Mouse (Mus musculus): Measurements from ENCODE around the gene Cped1.

The Cped1 gene

DNA sequence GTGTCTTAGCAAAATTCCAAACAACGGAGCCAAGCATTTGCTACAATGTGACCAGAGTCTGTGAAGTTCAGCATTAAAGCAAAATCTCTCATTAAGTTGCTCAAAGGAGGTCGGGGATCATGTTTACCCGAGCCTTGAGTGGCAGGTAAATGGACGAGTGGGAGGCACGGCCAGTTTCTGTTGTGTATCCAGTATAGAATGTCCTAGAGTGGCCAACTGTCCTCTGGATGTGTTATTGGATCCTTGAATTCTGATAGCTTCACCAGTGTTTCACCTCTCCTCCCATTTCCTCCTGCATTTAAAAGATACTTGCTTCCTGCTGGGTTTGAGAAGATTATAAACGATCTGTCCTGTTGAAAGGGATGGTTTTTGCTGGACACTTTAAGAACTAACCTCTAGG is 14.4 kb downstream of the Cped1 start:
- no peak for DNase-seq (ENCODE audit: low spot score)

DNA sequence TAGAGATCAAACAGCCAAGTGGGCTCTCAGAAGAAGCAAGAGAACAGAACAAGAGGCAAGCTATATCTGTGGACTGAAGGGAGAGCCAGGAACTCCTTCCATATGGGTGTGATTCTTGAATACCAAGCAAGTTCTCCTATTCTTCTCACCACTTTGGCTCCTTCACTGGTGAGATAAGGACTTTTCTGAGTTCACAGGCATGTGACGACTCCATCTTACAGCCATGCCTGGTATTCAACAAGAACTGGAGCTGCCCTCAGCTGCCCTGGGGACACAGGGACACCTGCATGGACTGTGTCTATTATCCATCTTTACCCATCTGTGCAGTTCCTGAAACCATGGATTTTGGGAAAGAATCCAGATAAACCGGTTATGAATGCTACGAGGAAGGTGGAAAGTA is 15.2 kb downstream of the Cped1 start:
- no peak for DNase-seq (ENCODE audit: low spot score)

DNA sequence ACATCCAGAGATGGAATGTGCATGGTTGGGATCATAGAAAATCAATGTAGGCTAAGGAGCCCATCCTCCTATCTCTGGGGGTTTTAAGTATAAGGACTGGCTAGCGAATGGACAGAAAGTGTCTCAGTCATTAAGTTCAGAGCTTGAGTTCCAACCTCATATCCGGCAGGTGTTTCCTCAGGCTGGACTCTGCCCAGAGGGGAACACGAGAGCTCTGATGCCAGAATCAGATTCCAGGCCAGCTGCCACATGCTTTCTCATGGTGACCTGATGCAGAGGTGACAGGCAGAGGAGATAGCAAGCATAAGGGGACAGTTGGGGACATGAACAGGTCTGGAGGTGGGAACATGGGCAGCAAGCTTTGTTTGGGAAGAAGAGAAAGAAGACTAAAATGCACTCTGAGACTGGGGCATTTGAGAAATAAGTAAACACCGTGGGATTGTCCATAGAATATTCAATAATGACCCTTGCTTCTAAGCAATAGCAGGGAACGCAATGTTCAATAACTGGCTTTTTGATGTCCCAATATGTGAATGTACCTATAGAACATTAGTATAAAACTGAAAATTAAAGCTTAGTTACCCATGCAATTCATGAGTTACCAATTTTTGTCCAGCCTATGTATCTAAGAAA is 15.7 kb downstream of the Cped1 start:
- no peak for DNase-seq (ENCODE audit: low spot score)

DNA sequence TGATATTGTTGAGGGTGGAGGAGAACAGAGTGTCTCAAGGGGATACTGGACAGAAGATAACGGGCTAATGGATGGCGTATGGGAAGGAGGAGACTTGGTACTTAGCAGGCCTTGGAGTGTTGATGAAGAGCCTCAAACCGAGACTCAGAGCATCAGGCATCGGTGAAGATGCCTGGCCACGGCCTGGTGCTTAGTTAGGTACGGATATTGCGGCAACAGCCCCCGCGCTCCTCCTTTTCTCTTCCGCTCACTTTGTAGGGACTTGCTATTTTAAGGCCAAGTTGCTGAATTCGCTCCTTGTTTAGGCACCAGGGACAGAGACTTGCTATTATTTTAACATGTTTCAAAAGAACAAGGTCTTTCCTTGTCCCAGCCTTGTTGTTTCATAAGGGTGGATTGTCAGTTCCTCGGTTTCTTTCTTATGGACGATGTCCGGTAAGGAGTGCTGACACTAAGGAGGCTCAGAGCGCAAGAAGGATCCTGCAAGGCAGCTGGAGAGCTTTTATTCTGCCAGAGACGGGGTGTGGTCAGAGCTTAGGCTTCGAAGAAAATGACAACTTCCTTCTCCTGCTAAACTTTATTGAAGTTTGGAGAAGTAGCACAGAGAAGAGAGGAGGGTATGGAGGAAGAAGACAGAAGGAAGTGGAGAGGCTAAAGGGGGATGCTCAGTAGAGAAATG is 16.9 kb downstream of the Cped1 start:
- DNase-seq (ENCODE audit: low spot score): no peak

DNA sequence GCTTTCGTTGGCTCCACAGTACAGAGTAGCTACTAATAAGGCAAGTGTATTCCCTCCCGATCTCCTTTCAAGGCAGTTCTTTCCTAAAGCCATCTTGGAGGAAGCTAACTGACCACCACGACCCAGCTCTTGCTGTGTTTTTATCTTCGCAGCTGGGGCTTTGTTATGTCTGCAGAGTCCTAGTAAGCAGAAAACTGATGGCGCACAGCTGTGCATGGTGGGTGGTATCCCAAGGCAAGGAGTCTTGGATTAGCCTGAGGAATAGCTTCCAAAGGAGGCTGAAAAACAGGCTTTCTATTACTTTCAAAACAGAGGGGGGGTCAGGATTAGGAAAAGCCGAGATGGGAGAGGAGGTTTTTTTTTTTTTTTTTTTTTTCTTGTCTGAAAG is 17.5 kb downstream of the Cped1 start:
- DNase-seq (ENCODE audit: low spot score): no peak

DNA sequence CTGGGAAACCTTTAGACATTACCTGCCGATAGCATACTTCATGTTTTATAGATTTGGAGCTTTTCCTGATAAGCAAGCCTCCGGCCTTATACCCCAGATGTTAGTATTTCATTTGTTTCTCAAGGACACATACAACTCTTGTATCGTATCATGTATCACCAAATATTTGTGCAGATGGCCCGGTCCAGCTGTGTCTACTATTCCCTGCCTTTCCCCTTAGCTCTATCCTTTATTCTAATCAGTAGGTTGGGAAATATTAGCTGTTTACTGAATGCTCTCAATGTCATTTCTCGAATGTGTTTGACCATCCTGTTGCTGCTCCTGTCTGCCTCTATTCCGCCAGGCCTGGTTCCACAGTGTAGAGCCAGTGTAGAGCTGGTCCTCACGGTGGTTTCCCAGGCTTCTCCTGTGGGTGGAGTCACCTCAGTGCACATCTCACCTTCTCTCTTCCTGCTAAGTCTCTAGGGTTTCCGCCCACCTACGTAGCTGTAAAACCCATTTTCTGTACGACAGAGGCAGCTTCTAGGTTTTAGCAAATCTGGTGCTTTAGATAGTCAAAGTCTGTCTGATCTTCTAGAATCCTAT is 18.3 kb downstream of the Cped1 start:
- no peak for DNase-seq (ENCODE audit: low spot score)

DNA sequence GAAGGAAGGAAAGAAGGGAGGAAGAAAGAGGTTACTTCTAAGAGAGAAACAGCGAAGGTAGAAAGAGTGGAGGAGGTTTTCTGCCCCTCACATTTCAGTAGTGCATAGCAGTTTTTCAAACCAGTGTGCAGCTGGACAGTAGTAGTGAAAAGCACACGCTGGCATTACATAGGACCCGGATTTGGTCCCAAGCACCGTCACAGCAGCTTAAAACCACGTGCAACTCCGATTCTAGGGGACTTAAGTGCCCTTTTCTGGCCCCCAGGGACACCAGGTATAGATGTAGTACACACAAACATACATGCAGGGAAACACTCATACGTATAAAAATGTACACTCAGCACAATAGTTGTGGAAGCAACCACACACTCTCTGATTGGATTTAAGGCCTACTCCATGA is 22.6 kb downstream of the Cped1 start:
- no peak for DNase-seq (ENCODE audit: low spot score)

DNA sequence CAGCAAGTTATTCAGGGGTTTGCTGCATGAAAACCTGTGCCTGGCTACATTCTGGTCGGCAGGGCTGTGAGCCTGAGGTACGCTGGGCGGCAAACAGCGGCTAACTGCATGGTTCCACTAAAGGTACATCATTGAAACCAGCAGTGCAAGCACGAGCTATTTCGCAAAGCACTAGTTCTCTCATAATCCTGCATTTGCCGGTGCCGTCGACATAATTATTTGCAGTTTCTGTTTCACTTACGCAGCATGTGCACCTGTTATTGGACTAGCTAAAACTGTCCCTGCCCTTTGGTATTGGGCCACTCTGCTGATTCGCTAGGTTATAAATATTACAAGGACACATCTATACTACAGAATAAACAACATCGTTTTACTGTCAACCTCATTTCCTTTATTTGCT is 24.5 kb downstream of the Cped1 start:
- DNase-seq (ENCODE audit: low spot score): no peak

DNA sequence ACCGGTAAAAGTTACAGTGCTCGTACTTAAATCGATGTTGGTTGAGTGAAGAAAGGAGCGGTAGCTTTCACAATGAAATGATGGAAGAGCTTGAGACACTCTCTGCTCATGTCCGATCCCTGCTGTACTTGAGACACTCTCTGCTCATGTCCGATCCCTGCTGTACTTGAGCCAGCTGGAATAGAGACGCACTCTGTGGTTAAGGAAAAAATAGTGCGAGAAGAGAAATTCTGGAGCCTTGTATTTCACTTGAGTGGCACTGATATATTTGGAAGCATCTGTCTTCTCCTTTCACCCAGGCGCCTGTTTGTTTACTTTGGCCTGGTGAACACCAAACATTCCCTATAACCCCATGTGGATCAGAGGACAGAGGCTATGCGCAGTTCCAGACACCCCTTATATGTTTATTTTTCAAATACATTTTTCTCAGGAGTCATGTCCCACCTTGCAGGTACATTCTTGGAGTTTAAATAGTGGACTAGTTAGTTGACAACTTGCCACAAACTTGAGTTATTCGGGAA is 25.1 kb downstream of the Cped1 start:
- no peak for DNase-seq (ENCODE audit: low spot score)

DNA sequence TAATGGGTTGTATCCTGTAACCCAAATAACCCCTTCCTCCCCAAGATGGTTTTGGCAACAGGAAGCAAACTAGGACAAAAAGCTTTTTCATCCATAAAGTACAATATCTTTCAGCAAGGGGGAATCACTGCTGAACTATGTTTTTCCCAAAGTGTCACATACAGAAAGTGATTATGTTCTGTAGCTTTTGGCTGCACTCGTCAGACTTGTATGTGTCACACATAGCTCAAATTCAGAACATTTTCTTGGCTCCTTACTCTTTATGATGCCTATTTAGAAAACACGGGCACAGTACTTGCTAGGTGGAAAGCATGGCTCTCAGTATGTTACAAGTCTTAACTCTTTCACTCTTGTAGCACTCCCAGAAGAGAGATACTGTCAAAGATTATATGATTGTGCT is 25.8 kb downstream of the Cped1 start:
- no peak for DNase-seq (ENCODE audit: low spot score)

DNA sequence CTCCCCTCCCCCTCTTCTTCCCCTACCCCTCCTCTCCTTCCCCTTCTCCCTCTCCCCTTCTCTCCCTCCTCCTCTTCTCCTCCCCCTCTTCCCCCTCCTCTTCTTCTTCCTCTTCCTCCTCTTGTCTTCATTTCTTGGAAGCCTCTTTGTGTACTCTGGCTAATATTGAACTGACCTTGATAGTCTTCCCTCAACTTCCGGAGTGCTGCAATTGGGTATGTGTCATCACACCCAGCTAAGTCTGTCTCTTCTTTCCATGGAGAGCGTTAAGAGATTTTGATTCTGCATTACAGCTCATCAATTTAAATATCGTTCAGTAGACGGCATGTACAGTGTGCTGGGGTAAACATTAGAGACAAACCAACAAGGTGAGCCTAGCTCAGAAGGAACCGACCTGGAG is 26.4 kb downstream of the Cped1 start:
- DNase-seq (ENCODE audit: low spot score): no peak

DNA sequence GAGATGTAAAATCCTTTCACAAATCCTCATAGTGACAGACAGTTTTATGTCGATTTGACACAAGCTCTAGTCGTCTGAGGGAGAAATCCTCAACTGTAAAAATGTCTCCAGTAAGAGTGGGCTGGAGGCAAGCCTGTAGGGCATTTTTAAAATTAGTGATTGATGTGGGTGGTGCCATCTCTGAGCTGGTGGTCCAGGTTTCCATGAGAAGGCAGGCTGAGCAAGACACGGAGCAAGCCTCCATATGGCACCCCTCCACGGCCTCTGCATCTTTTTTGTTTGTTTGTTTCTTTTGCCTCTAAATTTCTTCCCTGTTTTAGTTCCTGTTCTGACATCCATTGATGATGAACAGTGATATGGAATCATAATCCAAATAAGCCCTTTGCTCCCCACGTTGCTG is 26.8 kb downstream of the Cped1 start:
- DNase-seq (ENCODE audit: low spot score): no peak

DNA sequence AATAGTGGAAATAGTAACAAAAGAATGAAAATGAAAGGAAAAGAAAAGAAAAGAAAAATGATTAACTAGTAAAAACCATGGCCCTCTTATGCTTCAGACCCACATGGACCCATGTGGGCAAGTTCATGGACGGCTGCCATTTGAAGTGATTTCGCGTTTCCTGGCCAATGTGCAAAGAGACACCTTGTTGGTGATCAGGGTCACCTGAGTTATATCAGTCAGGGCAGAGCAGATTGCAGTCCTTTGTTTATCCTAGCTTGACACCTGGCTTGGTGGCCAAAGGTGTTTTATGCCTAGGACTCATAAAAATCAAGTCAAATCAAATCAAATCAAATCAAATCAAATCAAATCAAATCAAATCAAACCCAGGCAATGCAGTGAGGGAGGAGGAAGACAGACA is 27.7 kb downstream of the Cped1 start:
- DNase-seq (ENCODE audit: low spot score): no peak

DNA sequence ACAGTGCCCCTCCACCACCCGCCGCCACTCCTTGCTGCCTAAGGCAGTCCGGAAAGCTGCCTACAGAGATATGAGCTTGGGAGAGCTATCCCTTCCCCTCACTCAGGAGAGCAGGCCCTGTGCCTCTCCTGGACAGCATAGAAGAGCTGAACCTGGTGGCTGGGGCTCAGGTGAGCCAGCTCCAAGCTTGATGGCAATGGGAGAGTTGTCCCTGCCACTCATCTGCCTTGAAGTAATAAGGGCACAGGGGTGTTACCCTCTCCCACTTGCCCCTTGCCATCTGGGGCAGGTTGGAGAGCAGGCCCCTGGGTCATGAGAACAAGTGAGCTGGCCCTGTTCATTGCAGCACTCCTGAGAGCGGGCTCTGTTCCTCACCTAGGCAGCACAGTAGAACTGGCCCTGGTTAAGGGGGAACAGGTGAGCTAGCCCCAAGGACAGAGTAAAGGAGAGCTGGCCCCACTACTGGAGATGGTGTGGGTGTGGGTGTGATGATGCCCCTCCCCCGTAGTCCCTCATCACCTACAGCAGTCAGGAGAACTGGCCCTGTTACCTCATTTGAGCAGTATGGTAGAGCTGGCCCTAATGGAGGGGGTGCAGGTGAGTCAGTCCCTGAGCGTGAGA is 28.7 kb downstream of the Cped1 start:
- DNase-seq (ENCODE audit: low spot score): no peak

DNA sequence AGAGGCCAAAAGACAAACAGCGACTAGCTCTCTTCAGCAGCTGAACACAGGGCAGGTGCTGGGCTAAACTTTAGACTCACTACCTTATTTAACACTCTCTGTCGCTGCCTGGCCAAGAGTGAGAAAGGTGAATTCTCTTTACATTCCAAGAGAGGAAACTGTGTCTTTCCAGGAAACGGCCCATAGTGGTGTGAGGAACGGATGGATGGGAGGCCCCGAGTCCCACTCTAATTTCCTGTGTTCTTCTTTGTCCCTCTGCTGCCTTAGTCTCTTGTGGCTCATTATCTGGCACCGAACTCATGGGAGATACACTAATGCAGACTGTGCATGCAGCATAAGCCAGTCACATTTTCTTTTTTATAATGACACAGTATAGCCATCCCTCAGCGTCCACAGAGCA is 31.9 kb downstream of the Cped1 start:
- DNase-seq (ENCODE audit: low spot score): no peak

DNA sequence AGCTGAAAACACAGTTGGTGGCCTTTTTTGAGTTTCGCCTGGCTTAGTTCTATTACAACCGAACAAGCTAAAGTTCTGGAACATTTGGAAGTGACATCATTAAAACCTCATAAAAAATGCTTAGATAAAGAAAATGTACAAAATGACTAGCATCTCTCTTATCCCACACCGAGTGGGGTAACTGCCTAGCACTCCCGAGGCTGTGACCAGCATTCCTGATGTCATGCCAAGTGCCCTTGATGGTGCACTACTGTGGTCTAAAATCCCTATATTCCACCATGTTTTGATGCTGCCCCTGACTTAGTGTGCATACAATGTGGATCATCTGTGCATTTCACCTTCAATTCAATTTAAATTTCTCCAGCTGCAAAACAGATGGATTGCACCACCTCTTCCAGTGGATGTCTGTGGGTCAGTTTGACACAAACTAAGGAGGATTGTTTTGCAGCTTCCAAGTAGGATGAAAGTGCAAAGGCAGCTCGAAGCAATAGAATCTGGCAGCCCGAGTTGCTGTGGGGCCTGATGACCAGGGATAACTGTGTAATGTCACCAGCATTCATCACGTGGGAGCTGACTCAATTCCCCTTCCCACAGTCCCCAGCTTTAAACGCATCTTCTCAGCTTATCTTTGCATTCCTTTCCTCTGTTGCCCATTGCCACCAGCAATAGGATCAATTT is 33.2 kb downstream of the Cped1 start:
- DNase-seq (ENCODE audit: low spot score): no peak

DNA sequence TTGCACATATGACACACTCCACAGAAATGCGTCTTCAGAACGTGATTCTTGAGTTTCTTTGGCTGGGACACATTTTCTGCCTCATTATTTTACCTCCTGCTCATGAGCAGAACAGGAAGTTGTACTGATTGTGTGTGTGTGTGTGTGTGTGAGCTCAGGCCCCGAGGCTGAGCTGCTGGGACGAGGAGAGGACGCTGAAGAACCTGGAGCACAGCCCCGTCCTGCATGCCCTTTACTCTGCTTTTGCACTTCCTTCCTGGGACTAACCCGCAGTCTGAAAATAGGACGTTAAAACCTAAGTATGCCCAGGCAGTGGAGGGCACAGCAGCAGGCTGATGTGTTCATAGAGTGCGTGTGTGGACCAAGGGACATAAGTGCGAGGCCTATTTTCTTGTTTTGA is 33.9 kb downstream of the Cped1 start:
- DNase-seq (ENCODE audit: low spot score): no peak

DNA sequence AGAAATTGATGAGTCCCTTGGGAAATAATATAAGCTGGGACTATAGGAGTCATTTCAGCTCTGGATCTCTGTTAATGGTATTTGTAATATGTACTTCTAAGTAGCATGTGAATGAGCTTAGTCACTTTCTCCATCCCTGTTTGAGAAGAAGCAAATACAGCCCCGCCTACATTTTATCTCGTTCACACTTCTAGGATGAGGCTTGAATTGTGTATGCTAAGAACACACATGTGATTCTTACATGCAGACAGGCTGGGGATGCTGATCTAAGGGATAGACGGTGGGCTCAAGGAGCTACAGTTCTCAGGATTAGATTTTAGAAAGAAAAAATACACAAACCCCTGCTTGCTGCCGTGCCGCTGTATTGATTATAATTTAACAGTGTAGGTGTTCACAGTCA is 35.0 kb downstream of the Cped1 start:
- DNase-seq (ENCODE audit: low spot score): no peak

DNA sequence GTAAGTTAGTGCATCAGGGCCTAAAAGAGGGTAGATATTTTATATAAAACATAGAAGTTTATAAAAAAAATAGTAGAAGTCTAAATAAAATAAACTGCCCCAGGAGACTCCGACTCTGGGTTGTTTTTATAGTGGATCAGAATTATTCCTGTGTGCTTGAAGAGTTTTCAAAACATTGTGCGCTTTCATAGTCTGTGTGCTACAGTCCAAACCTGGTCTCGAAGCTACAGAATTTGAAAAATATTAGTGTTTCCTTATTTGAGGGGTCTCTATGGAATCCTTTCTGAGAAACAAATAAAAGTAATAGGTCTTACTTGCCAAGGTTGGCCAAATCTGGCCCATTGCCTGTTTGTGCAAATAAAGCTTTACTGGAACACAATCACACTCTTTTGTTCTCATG is 35.6 kb downstream of the Cped1 start:
- DNase-seq (ENCODE audit: low spot score): no peak

DNA sequence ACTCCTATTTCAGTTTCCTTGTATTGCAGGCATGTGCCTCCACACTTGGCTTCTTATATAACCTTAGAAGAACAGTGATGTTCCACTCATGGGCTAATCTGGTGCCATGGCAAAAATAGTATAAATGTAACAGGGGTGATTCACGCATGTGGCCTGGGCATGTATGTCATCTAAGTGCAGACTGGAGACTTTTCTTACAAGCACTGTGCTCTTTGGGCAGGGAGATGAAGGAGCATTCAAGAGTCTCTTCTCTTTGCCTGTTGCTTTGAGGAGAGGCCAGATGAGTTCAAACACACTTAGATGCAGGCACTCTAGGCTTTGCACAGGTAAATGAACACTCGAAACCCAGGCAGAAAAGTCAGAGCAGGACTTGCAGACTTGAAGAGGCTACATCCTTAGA is 38.5 kb downstream of the Cped1 start:
- no peak for DNase-seq (ENCODE audit: low spot score)

DNA sequence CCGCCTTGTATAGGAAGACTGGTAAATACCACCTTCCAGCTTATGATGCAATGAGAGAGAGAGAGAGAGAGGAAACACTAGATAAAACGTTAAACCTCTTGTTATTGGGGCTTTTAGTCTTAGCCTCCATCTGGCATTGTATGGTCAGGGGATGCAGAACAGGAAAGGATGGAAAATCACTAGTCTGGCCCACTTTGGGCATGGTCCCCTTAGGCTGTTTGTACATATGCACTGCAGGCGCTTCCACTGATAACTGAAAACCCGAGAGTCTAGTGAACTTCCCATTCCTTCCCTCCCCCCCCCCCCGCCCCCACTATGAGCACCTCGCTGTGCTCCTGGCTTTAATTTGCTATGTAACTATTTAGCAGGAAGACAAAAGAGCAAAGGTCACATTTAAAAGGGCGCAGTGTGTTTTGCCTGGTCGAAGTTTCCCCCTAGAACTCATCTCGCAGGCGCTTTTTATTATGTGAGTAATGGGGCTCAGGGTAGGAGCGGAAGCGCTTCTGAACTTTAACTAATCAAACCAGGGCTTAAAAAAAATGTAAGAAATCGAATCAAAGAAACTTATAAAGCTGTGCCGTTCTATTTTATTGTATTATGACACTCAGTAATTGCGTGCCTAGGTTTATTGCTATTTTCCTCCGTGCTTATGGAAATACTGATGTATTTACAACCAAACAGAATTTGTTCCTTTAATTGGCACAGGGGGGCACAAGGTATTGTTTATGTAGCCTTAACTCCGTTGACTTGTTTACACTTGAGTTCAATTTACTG is 40.1 kb downstream of the Cped1 start:
- DNase-seq (ENCODE audit: low spot score): no peak

DNA sequence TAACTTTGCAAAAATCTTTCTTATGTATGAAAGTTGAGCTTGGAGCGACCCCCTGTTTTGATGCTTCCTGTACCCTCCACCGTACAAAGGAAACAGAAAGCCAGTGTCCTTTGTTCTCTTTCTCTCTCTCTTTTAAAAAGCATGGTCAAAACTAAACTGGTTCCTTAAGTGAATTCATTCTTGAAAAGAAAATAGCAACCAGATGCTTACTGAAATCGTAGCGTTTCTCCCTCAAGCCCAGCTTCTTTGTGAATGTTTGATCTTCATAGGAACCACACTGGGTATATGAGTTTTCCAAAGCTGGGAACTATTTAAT is 40.6 kb downstream of the Cped1 start:
- no peak for DNase-seq (ENCODE audit: low spot score)

All from T-cell, adult 2 months (primary cell).